Mouse (Mus musculus): ENCODE results near the gene Aqp6.

- TF ChIP-seq POLR2A (IDR thresholded peaks at IDR 0.05; ENCODE audit: low read depth, low read length) (no peak), CTCF (IDR thresholded peaks at IDR 0.05; ENCODE audit: borderline replicate concordance, insufficient read depth, low read length) (no peak)
These were observed 14.0 kb downstream of the Aqp6 start for GRCm38 (mm10) chr15:99615246-99615645.
